Mouse (Mus musculus) heart, embryonic 12.5 days (tissue): ENCODE measurements around the gene Myo1a. TPM values are rescaled to one million over a fixed set of nuclear protein-coding genes. Genes with fewer than 3 reads are reported as not detected.

Source experiments
- ATAC-seq: fragments of 200-750 bp; cut with Nextera tagmentation; 2 replicates; pipeline ENCODE4 v1.8.0; 2017; ENCODE audit warnings: moderate TSS enrichment, moderate library complexity; ENCODE audit not compliant: insufficient number of reproducible peaks, low FRiP score
- H3K27ac ChIP-seq: fragments of 300-500 bp; sonication (generic); 2 replicates; pipeline ENCODE4 v1.5.1; 2016; ENCODE audit warnings: mild to moderate bottlenecking, moderate library complexity; ENCODE audit not compliant: poor library complexity, severe bottlenecking
- H3K27me3 ChIP-seq: fragments of 300-500 bp; sonication (generic); replicated peaks from 2 replicates; pipeline ENCODE4 v1.6.1; 2016; ENCODE audit warnings: mild to moderate bottlenecking, moderate library complexity
- H3K36me3 ChIP-seq: fragments of 300-500 bp; sonication (generic); 2 replicates; pipeline ENCODE4 v1.6.1; 2016; ENCODE audit warnings: mild to moderate bottlenecking, moderate library complexity
- H3K4me1 ChIP-seq: fragments of 300-500 bp; sonication (generic); replicated peaks from 2 replicates; pipeline ENCODE4 v1.6.1; 2016; ENCODE audit warnings: mild to moderate bottlenecking
- H3K4me2 ChIP-seq: fragments of 300-500 bp; sonication (generic); 2 replicates; pipeline ENCODE4 v1.6.1; 2016; ENCODE audit warnings: mild to moderate bottlenecking, moderate library complexity
- H3K4me3 ChIP-seq: fragments of 300-500 bp; sonication (generic); 2 replicates; pipeline ENCODE4 v1.5.1; 2016; ENCODE audit warnings: mild to moderate bottlenecking
- H3K9ac ChIP-seq: fragments of 300-500 bp; sonication (generic); 2 replicates; pipeline ENCODE4 v1.6.1; 2016; ENCODE audit warnings: mild to moderate bottlenecking, moderate library complexity
- H3K9me3 ChIP-seq: fragments of 300-500 bp; sonication (generic); replicated peaks from 2 replicates; pipeline ENCODE4 v1.6.1; 2016; ENCODE audit warnings: mild to moderate bottlenecking, moderate library complexity
- WGBS: fragments of 180-500 bp; shearing (Covaris S2); methylation state at CpG from one replicate; pipeline ENCODE4 v1.1.7; 2016; 5-methylcytosine and 5-hydroxymethylcytosine counted together
- polyA plus RNA-seq: library from polyadenylated mRNA; unstranded; fragments of >200 nt; fragmentation: Nextera tagmentation; extraction: Ambion mirVana; gene quantifications from 2 replicates; pipeline ENCODE4 v1.2.1, GENCODE M21; 2016

Gene Myo1a
- polyA plus RNA-seq, 1 experiment from 2014 or later: 0.32 TPM

DNA sequence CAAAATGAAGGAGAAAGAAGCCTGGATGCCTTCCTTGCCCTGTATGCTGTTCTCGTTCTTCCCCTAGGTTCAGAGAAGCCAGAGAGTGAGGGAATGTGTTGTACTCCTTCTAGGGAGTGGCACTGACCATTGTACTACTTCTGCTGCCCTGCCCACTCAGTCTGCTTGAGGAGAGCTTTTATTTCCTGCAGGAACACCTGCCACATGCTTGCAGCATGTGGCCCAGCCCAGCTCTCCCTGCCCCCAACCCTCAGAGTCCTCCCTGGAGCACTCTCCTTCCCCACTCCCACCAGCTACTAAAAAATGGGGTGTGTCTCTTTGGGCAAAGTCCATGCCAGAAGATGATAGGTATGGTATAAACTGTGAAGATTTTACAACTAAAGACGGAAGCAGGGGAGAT lies 677 bp upstream of the Myo1a start:
- Histone ChIP-seq H3K36me3 (peaks cover under 1% of the 10 kb centered on the region; the same call in 1 of the 2 replicates), H3K4me1 (peaks cover 14% of the 10 kb centered on the region), H3K9me3 (no peaks in the 10 kb centered on the region), H3K4me3 (no peak overlapping the region), H3K4me2 (no peak overlapping the region), H3K9ac (no peak overlapping the region), H3K27ac (no peak overlapping the region), H3K27me3 (no peaks in the 10 kb centered on the region; the same call in 1 of the 2 replicates)
- 59% methylated on average over 2 of the region's 2 CpGs for WGBS
- no peak for ATAC-seq

GRCm38 (mm10) chr10:127705783-127706182 lies 813 bp downstream of the Myo1a start:
- peaks cover 14% of the 10 kb centered on the region for H3K4me1 ChIP-seq
- H3K27me3 ChIP-seq: no peaks in the 10 kb centered on the region; the same call in 1 of the 2 replicates
- no peak overlapping the region for H3K4me2 ChIP-seq
- H3K9ac ChIP-seq: no peak overlapping the region
- WGBS: 78% methylated on average over 4 of the region's 4 CpGs
- no peak overlapping the region for H3K4me3 ChIP-seq
- H3K27ac ChIP-seq: no peak overlapping the region
- no peaks in the 10 kb centered on the region for H3K9me3 ChIP-seq
- no peaks in the 10 kb centered on the region for H3K36me3 ChIP-seq
- ATAC-seq: no peak

DNA sequence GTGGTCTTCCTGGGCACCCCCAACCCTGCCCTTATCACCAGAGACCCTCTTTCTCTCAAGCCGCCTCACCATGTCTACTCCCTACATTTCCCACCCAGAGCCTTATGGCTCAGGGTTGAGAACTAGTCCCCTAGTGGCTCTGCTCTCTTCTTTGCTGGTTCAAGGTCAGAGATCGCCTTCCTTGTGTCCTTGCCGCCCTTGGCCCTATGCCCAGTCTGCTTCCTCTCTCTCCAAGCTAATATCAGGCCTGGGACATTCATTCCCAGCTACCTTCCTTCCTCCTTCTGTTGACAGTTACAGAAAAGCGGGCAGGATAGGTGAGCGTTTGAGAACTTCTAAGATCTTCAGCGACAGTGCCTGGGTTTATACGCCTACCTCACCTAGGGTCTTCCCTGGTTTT lies 2.8 kb downstream of the Myo1a start:
- Histone ChIP-seq H3K4me3 (no peak overlapping the region), H3K27ac (no peak overlapping the region), H3K27me3 (peaks cover 7% of the 10 kb centered on the region), H3K9me3 (no peaks in the 10 kb centered on the region), H3K36me3 (no peaks in the 10 kb centered on the region), H3K4me1 (peaks cover 14% of the 10 kb centered on the region), H3K4me2 (no peak overlapping the region), H3K9ac (no peak overlapping the region)
- ATAC-seq: no peak
- WGBS: 46% methylated on average over 7 of the region's 7 CpGs

GRCm38 (mm10) chr10:127708850-127709370 lies 3.9 kb downstream of the Myo1a start:
- H3K27me3 ChIP-seq: peaks cover 7% of the 10 kb centered on the region
- no peak overlapping the region for H3K27ac ChIP-seq
- peaks cover 14% of the 10 kb centered on the region for H3K4me1 ChIP-seq
- ATAC-seq: no peak
- H3K4me2 ChIP-seq: no peak overlapping the region
- no peaks in the 10 kb centered on the region for H3K36me3 ChIP-seq
- WGBS: 80% methylated on average over 3 of the region's 3 CpGs
- no peaks in the 10 kb centered on the region for H3K9me3 ChIP-seq
- H3K4me3 ChIP-seq: no peak overlapping the region
- no peak overlapping the region for H3K9ac ChIP-seq

DNA sequence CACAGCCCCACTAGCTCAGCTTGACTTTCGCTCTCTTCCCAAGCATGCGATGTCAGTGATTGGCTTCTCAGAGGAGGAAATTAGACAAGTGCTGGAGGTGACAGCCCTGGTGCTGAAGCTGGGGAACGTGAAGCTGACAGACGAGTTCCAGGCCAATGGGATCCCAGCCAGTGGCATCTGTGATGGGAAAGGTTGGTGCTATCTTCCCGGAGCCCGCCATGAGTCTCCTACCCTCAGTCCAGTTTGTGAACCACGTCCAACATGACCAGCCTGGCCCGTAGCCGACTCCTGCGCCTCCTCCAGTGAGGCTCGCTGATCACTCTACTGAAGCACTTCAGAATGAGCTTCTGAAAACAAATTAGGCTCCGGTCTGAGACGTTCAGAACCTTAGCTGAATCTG lies 5.4 kb downstream of the Myo1a start:
- Histone ChIP-seq H3K9ac (no peak overlapping the region), H3K4me2 (no peak overlapping the region), H3K27ac (no peak overlapping the region), H3K36me3 (no peaks in the 10 kb centered on the region), H3K4me1 (peaks cover 14% of the 10 kb centered on the region), H3K9me3 (no peaks in the 10 kb centered on the region), H3K4me3 (no peak overlapping the region), H3K27me3 (peaks cover 10% of the 10 kb centered on the region; the same call in 1 of the 2 replicates)
- no peak for ATAC-seq
- 54% methylated on average over 13 of the region's 13 CpGs for WGBS

DNA sequence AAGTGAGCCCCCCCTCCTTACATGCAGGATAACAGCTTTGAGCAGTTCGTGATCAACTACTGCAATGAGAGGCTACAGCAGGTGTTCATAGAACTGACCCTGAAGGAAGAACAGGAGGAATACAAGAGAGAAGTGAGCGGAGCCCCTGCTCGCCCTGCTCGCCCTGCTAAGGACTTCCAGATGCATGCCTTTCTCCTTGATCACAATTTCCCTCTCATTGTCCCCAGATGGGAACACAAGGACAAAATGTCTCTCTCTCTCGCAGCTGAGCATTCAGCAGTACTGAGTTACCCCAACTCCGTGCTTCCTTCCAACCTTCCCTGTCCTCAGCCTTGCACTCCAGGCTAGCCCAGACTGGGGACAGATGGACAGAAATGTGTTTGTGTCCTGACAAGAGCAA lies 7.8 kb downstream of the Myo1a start:
- H3K9me3 ChIP-seq: no peaks in the 10 kb centered on the region
- no peak for ATAC-seq
- H3K27me3 ChIP-seq: peaks cover 18% of the 10 kb centered on the region; the same call in 1 of the 2 replicates
- H3K4me3 ChIP-seq: no peak overlapping the region
- WGBS: 71% methylated on average over 6 of the region's 6 CpGs
- no peak overlapping the region for H3K4me2 ChIP-seq
- peaks cover 2% of the 10 kb centered on the region for H3K4me1 ChIP-seq
- no peaks in the 10 kb centered on the region for H3K36me3 ChIP-seq
- H3K9ac ChIP-seq: no peak overlapping the region
- H3K27ac ChIP-seq: no peak overlapping the region

- Histone ChIP-seq H3K36me3 (no peaks in the 10 kb centered on the region), H3K4me2 (peak overlapping the region; percentile 49), H3K27ac (no peak overlapping the region), H3K9ac (peak overlapping the region; percentile 23), H3K4me1 (peaks cover 19% of the 10 kb centered on the region), H3K4me3 (peak overlapping the region; percentile 19), H3K9me3 (no peaks in the 10 kb centered on the region), H3K27me3 (peaks cover 55% of the 10 kb centered on the region)
- 4% methylated on average over 20 of the region's 20 CpGs for WGBS
- ATAC-seq: no peak; the same call in 1 of the 2 replicates
Observed at GRCm38 (mm10) chr10:127721671-127722418, 16.9 kb downstream of the Myo1a start.

GRCm38 (mm10) chr10:127724178-127724577 lies 19.2 kb downstream of the Myo1a start, which contains the start of gene Tac2:
TSS of gene Tac2 (plus strand) at chr10:127724478.
- 72% methylated on average over 3 of the region's 3 CpGs for WGBS
- Histone ChIP-seq H3K27me3 (peaks cover 65% of the 10 kb centered on the region), H3K4me3 (no peak within 1 kb of the TSS), H3K4me1 (peaks cover 19% of the 10 kb centered on the region), H3K9ac (no peak within 1 kb of the TSS), H3K9me3 (no peaks in the 10 kb centered on the region), H3K4me2 (no peak within 1 kb of the TSS), H3K27ac (no peak within 1 kb of the TSS), H3K36me3 (no peaks in the 10 kb centered on the region)
- ATAC-seq: no peak

DNA sequence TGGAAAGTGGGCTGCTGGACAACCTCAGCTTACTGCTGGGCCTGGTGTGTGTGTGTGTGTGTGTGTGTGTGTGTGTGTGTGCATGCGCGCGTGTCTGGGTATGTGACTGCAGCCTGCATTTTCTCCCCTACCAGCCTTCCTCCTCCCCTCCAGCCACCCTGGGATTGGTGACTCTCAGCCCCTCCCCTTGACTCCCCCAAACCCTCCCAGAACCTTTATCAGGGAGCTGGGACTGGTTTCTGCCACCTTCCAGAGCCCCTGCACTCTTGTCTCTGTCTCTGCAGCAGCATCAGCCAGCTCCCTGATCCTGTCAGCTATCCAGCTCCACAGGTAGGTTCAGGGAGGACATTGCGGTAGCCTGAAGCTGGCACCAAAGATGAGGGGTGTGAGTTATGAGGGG lies 20.2 kb downstream of the Myo1a start:
- WGBS: 58% methylated on average over 4 of the region's 4 CpGs
- Histone ChIP-seq H3K4me1 (peaks cover 19% of the 10 kb centered on the region), H3K36me3 (no peaks in the 10 kb centered on the region), H3K9me3 (no peaks in the 10 kb centered on the region), H3K9ac (no peak overlapping the region), H3K27me3 (peaks cover 63% of the 10 kb centered on the region), H3K4me2 (no peak overlapping the region), H3K27ac (no peak overlapping the region), H3K4me3 (no peak overlapping the region)
- ATAC-seq: no peak

- 74% methylated on average over 8 of the region's 8 CpGs for WGBS
- H3K36me3 ChIP-seq: no peaks in the 10 kb centered on the region
- H3K27me3 ChIP-seq: peaks cover 34% of the 10 kb centered on the region
- H3K4me3 ChIP-seq: no peak overlapping the region
- H3K9me3 ChIP-seq: no peaks in the 10 kb centered on the region
- no peak for ATAC-seq
- no peak overlapping the region for H3K4me2 ChIP-seq
- H3K27ac ChIP-seq: no peak overlapping the region
- no peaks in the 10 kb centered on the region for H3K4me1 ChIP-seq
- H3K9ac ChIP-seq: no peak overlapping the region
Observed at GRCm38 (mm10) chr10:127728437-127728836, 23.5 kb downstream of the Myo1a start.

DNA sequence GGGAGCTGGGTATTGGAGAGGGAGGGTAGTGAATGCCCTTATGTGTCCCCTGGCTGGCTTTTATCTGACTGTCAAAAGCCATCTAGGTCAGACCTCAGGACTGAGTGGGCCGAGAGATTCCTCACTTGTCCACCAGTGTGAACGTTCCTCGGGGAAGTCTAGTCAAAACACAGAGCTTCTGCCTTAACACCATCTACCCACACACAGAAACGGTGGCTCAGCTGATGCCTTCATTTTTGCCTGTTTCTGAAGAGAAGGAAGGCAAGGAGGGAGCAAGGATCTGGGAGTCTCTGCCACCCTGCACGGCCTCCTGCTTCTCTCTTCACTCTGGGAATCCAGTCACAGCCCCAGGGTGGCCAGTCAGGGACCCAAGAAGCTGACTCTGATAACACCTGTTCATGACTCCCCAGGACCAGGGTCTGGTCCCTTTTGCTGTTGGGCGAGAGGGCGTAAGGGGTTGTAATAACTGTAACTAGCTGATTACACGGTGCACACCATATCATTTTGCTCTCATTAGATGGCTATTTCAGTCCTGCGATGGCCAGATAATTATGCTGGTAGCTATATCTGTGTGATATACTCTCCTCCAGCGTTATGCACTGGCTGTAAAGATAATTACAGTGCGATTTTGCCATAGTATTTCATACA lies 25.4 kb downstream of the Myo1a start:
- 61% methylated on average over 11 of the region's 11 CpGs for WGBS
- H3K9me3 ChIP-seq: no peaks in the 10 kb centered on the region
- no peak overlapping the region for H3K27ac ChIP-seq
- H3K36me3 ChIP-seq: no peaks in the 10 kb centered on the region
- H3K9ac ChIP-seq: no peak overlapping the region
- no peaks in the 10 kb centered on the region; the same call in 1 of the 2 replicates for H3K4me1 ChIP-seq
- no peak for ATAC-seq
- H3K4me2 ChIP-seq: no peak overlapping the region
- H3K4me3 ChIP-seq: no peak overlapping the region
- peaks cover 28% of the 10 kb centered on the region for H3K27me3 ChIP-seq
